Mouse (Mus musculus): ENCODE measurements around the gene Phf1.

GRCm38 (mm10) chr17:26971247-26971905 is 38.5 kb downstream of the Phf1 start:
- no peak for TF ChIP-seq CTCF (IDR thresholded peaks at IDR 0.05; ENCODE audit: insufficient read depth, low read length)
- TF ChIP-seq POLR2A (IDR thresholded peaks at IDR 0.05; ENCODE audit: borderline replicate concordance, extremely low read depth, low read depth, low read length), result no peak

Measured in lung, adult 2 months (tissue).